Mouse (Mus musculus): ENCODE data around the gene Ube2h.

Ube2h gene

DNA sequence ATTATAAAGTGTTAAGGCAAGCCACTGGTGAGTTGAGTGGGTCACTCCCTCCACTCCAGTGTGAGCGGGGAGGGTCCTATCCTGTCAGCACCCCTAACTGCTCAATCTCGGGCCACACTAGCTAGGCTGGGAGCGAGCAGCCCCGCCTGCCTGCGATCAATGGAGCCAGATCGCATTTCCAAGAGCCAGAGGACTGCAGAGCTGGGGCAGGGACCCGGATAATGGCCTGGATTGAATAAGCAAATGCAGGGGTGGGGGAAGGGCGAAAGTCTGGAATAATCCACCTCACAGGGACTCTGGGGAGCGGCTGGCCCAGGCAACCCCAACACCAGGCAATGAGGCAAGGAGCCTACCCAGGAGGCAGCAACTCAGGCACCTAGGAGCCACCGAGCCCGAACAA, 137.1 kb downstream of the Ube2h start:
- DNase-seq (ENCODE audit: low read depth, low spot score), result no peak

DNA sequence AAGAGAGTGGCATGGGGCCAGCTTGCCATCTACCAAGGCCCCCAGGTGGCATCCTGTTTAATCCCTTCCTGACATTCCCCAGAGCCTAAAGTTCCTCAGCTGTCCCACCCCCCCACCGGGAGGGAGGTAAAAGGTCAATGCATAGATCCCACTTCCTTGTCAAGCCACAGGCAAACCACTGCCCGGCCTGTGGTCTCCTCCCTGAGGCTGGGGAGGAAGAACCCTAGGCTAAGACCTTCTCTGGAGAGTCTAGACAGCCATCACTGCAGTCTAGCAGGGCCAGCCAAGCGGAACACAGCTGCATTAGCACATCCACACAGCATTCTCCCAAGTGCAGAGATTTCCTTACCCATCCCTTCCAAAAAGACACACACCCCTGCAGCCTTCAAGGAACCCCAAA, 138.0 kb downstream of the Ube2h start:
- DNase-seq (ENCODE audit: low read depth, low spot score), result no peak

DNA sequence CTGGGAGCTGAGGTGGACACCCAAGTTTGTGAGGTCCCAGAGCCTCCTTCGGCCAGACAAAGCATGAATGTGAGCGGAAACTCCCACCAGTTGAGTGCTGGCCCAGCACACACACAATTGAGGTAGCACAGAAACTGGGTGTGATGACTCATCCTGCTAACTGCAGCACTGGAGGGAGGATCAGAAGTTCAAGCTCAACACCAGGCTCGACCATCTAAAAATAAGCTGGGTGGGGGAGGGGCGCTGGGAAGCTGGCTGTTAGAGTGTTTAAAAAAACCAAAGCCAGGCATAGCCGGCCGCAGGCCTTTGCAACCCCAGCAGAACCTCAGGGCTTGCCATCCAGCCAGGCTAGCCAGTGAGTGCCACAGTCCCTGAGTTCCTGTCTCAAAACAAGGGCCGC, 142.2 kb downstream of the Ube2h start:
- DNase-seq (ENCODE audit: low read depth, low spot score), result peak; percentile 46

DNA sequence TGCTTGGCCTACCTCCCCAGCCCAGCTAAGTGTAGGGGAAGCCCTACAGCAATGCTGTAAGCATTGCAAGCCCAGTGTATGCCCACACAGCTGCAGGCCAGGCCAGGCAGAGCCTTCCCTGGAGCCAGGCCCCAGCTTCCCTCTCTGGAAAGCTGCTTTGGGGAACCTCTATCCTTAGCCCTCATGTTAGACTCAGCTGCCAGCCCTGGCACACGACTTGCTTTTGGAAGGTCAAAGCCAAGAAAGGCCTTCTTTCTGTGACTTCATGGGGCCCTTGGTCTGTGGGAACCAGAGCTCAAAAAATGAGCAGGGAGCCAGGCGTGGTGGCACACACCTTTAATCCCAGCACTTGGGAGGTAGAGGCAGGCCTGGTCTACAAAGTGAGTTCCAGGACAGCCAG, 142.7 kb downstream of the Ube2h start:
- no peak for DNase-seq (ENCODE audit: low read depth, low spot score)

Data from brain, adult 2 months (tissue).